Mouse (Mus musculus): ENCODE measurements around the gene V1rd19. TPM values are rescaled to one million over a fixed set of nuclear protein-coding genes. Genes with fewer than 3 reads are reported as not detected.
"Not testable (repeated sequence)": the region's sequence is repeated elsewhere in the genome, so short reads cannot be mapped to it uniquely, and the experiment has no call there.

V1rd19 gene
- not detected in 2 replicates for polyA plus RNA-seq (2015; fragmentation: Nextera tagmentation; extraction: Ambion mirVana)

DNA sequence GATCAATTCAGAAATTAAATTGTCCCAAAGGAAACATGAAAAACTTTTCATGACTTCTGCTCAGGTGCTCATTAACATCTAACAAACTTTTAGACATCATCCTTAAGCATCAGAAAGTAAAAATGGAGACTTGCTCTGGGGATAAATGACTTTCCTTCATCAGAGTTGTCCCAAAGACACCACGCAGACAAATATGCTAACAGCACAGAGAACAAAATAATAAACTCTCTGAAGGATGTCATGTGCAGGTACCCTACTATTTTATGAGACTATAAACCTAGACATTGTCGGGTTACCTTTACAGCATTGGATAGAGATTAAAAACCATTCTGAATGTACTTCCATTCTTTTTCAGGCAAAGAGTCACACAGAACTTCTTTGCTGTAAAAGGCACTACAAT, at the start of gene V1rd19:
Gene V1rd19, plus strand, starts transcription at position 301 of the 400 bp plus-strand sequence.
- Histone ChIP-seq H3K36me3 (replicated peaks) (no peaks in the 10 kb centered on the region), H3K4me1 (replicated peaks) (no peaks in the 10 kb centered on the region), H3K27me3 (no peaks in the 10 kb centered on the region), H3K9ac (no peak within 1 kb of the TSS), H3K9me3 (replicated peaks) (no peaks in the 10 kb centered on the region), H3K4me2 (no peak within 1 kb of the TSS), H3K4me3 (replicated peaks) (no peak within 1 kb of the TSS), H3K27ac (replicated peaks) (no peak within 1 kb of the TSS)
- 41% methylated on average over 2 of the region's 2 CpGs for WGBS (ENCODE audit: insufficient replicate concordance)
- no peak for ATAC-seq (ENCODE audit: insufficient read depth)

DNA sequence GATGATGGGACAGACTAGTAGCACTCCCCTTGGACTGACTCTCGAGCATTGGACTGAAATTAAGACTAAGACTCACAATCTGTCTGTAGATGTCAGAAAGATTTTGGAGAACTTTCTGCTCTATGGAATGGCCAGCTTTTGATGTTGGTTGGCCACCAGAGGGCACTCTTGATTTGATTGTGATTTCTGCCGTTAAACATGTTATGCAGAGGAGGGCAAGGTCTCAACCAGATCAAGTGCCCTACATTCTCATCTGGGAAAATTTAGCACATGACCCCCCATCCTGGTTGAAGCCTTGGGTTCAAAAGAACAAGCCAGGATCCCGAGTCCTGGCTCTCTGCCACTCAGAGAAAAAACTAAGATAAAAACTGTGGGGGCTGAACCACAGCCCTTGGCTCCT, 33.4 kb upstream of the V1rd19 start:
- H3K4me1 ChIP-seq (replicated peaks); H3K4me2 ChIP-seq; H3K27ac ChIP-seq (replicated peaks); H3K36me3 ChIP-seq (replicated peaks); H3K9ac ChIP-seq; H3K4me3 ChIP-seq (replicated peaks); ATAC-seq (ENCODE audit: insufficient read depth); H3K27me3 ChIP-seq; H3K9me3 ChIP-seq (replicated peaks): not testable (repeated sequence)
- 30% methylated on average over 3 of the region's 3 CpGs for WGBS (ENCODE audit: insufficient replicate concordance)

DNA sequence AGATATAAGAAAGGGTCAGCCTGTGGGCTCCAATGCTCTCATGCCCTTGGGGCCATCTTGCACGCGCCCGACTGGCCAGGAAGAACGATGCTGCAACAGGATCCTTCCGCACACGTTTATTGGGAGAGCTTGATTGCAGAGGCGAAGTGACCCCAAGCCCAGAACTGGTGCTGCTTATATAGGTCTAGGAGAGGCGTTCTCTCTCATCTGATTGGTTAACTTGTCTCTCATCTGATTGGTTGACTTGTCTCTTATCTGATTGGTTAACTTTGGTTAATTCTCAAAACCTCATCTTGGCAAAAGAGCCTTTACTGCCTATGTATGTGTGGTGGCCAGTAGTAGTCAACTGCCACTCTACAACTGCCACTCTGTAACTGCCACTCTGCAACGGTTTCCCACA, 27.2 kb upstream of the V1rd19 start, which contains the start of gene Vmn1r181:
Gene Vmn1r181, plus strand, starts transcription at position 301 of the 400 bp plus-strand sequence.
- not testable (repeated sequence) for H3K9ac ChIP-seq; H3K4me2 ChIP-seq; H3K27me3 ChIP-seq; H3K4me1 ChIP-seq (replicated peaks); H3K4me3 ChIP-seq (replicated peaks); H3K36me3 ChIP-seq (replicated peaks); H3K9me3 ChIP-seq (replicated peaks); ATAC-seq (ENCODE audit: insufficient read depth); H3K27ac ChIP-seq (replicated peaks)
- 65% methylated on average over 9 of the region's 9 CpGs for WGBS (ENCODE audit: insufficient replicate concordance)

DNA sequence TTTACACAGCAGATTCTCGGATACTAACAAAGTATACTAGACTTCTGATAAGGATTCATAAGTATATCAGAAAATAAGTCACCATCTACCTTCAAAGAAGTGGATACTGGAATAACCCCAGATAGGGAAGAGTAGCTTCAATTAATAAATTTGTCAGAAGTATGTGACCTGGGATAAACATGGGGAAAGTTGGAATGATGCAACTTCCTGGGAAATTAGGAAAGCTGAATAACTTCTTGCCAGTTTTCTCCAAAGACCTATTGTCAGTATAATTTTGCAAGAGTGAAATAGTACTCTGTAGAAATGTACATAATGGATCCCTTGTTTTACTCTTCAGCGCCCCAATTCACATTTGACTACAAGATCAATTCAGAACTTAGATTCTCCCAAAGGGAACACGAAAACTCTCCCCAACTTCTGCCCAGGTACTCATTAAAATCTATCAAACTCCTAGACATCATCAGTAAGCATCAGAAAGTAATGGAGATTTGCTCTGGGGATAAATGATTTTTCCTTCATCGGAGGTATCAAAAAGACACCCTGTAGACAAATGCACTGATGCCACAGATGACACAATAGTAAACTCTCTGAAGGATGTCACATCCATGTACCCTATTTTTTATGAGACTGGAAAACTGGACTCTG, 51.3 kb downstream of the V1rd19 start, which contains the start of gene Vmn1r183:
Gene Vmn1r183, plus strand, starts transcription at position 595 of the 645 bp plus-strand sequence.
- no peak for ATAC-seq (ENCODE audit: insufficient read depth)
- no peaks in the 10 kb centered on the region for H3K4me1 ChIP-seq (replicated peaks)
- no peak within 1 kb of the TSS for H3K27ac ChIP-seq (replicated peaks)
- no peaks in the 10 kb centered on the region for H3K27me3 ChIP-seq
- no peak within 1 kb of the TSS for H3K4me3 ChIP-seq (replicated peaks)
- H3K9me3 ChIP-seq (replicated peaks), result no peaks in the 10 kb centered on the region
- H3K9ac ChIP-seq, result no peak within 1 kb of the TSS
- 55% methylated on average over 4 of the region's 4 CpGs for WGBS (ENCODE audit: insufficient replicate concordance)
- no peaks in the 10 kb centered on the region for H3K36me3 ChIP-seq (replicated peaks)
- no peak within 1 kb of the TSS for H3K4me2 ChIP-seq

Other genes starting within 250 kb of the V1rd19 start
- not detected in 2 replicates for gene Vmn1r174, start 249.4 kb upstream of the V1rd19 start, polyA plus RNA-seq (2015; fragmentation: Nextera tagmentation; extraction: Ambion mirVana)
- not detected in 2 replicates for gene Vmn1r175, start 191.0 kb upstream of the V1rd19 start, polyA plus RNA-seq (2015; fragmentation: Nextera tagmentation; extraction: Ambion mirVana)
- gene Vmn1r176, start 164.3 kb upstream of the V1rd19 start, polyA plus RNA-seq (2015; fragmentation: Nextera tagmentation; extraction: Ambion mirVana), result not detected in 2 replicates
- gene Vmn1r177, start 135.2 kb upstream of the V1rd19 start, polyA plus RNA-seq (2015; fragmentation: Nextera tagmentation; extraction: Ambion mirVana), result not detected in 2 replicates
- gene Vmn1r178, start 109.7 kb upstream of the V1rd19 start, polyA plus RNA-seq (2015; fragmentation: Nextera tagmentation; extraction: Ambion mirVana), result not detected in 2 replicates
- not detected in 2 replicates for gene Vmn1r179, start 74.7 kb upstream of the V1rd19 start, polyA plus RNA-seq (2015; fragmentation: Nextera tagmentation; extraction: Ambion mirVana)
- gene Vmn1r180, start 51.1 kb upstream of the V1rd19 start, polyA plus RNA-seq (2015; fragmentation: Nextera tagmentation; extraction: Ambion mirVana), result not detected in 2 replicates
- not detected in 2 replicates for gene Vmn1r181, start 27.1 kb upstream of the V1rd19 start, polyA plus RNA-seq (2015; fragmentation: Nextera tagmentation; extraction: Ambion mirVana)
- not detected in 2 replicates for gene Vmn1r183, start 51.6 kb downstream of the V1rd19 start, polyA plus RNA-seq (2015; fragmentation: Nextera tagmentation; extraction: Ambion mirVana)
- 8.0 and 9.7 TPM in 2 replicates for gene Zfp180, start 80.2 kb downstream of the V1rd19 start, polyA plus RNA-seq (2015; fragmentation: Nextera tagmentation; extraction: Ambion mirVana)
- gene Zfp112, start 110.6 kb downstream of the V1rd19 start, polyA plus RNA-seq (2015; fragmentation: Nextera tagmentation; extraction: Ambion mirVana), result 0.50 and 0.54 TPM in 2 replicates
- gene Zfp235, start 132.5 kb downstream of the V1rd19 start, polyA plus RNA-seq (2015; fragmentation: Nextera tagmentation; extraction: Ambion mirVana), result 3.3 and 3.5 TPM in 2 replicates
- gene Zfp114, start 173.4 kb downstream of the V1rd19 start, polyA plus RNA-seq (2015; fragmentation: Nextera tagmentation; extraction: Ambion mirVana), result 0.40 and 0.61 TPM in 2 replicates
- gene Zfp111, start 209.8 kb downstream of the V1rd19 start, polyA plus RNA-seq (2015; fragmentation: Nextera tagmentation; extraction: Ambion mirVana), result 1.1 TPM in 2 replicates
- 1.0 and 1.2 TPM in 2 replicates for gene Zfp109, start 235.9 kb downstream of the V1rd19 start, polyA plus RNA-seq (2015; fragmentation: Nextera tagmentation; extraction: Ambion mirVana)

Measured in liver, embryonic 15.5 days (tissue).